Mouse (Mus musculus) CD4-positive naive resting alpha-beta T cell, adult 57 days (primary cell): ENCODE data around the gene Zfp507. TPM values are rescaled to one million over a fixed set of nuclear protein-coding genes. Genes with fewer than 3 reads are reported as not detected.

ENCODE experiments used
- total RNA-seq: library from RNA; stranded (reverse); gene quantifications from one replicate; pipeline ENCODE4 v1.2.4, GENCODE M21; 2023

Zfp507 gene
- total RNA-seq: 57.3 TPM

GRCm38 (mm10) chr7:35802906-35803595, at the start of gene Zfp507:
Gene Zfp507 (minus strand): TSS chr7:35803003.

GRCm38 (mm10) chr7:35754033-35754885, 48.5 kb downstream of the Zfp507 start, which contains the start of gene Dpy19l3:
Gene Dpy19l3 (minus strand): TSS chr7:35754454.

Other genes with a start within 250 kb of the Zfp507 start
- 19.4 TPM for gene Nudt19, start 246.7 kb downstream of the Zfp507 start, total RNA-seq
- gene Rgs9bp, start 217.4 kb downstream of the Zfp507 start, total RNA-seq: 0.09 TPM
- 50.6 TPM for gene Ankrd27, start 216.8 kb downstream of the Zfp507 start, total RNA-seq
- gene Pdcd5, start 155.5 kb downstream of the Zfp507 start, total RNA-seq: 41.2 TPM
- gene Dpy19l3, start 48.5 kb downstream of the Zfp507 start, total RNA-seq: 49.4 TPM